Mouse (Mus musculus) midbrain, embryonic 12.5 days (tissue): Measurements from ENCODE around the gene Lgi4. TPM values are rescaled to one million over a fixed set of nuclear protein-coding genes. Genes with fewer than 3 reads are reported as not detected.

ENCODE experiments used
- ATAC-seq: fragments of 200-750 bp; cut with Nextera tagmentation; 2 replicates; pipeline ENCODE4 v1.8.0; 2017; ENCODE audit warnings: low read depth, moderate TSS enrichment, moderate library complexity; ENCODE audit not compliant: low FRiP score
- H3K27ac ChIP-seq: fragments of 300-500 bp; sonication (generic); replicated peaks from 2 replicates; pipeline ENCODE4 v1.5.1; 2016; ENCODE audit warnings: mild to moderate bottlenecking
- H3K27me3 ChIP-seq: fragments of 300-500 bp; sonication (generic); 2 replicates; pipeline ENCODE4 v1.6.1; 2016; ENCODE audit warnings: mild to moderate bottlenecking
- H3K36me3 ChIP-seq: fragments of 300-500 bp; sonication (generic); 2 replicates; pipeline ENCODE4 v1.6.1; 2016
- H3K4me1 ChIP-seq: fragments of 300-500 bp; sonication (generic); 2 replicates; pipeline ENCODE4 v1.6.1; 2016
- H3K4me2 ChIP-seq: fragments of 300-500 bp; sonication (generic); replicated peaks from 2 replicates; pipeline ENCODE4 v1.6.1; 2016; ENCODE audit warnings: mild to moderate bottlenecking, moderate library complexity
- H3K4me3 ChIP-seq: fragments of 300-500 bp; sonication (generic); 2 replicates; pipeline ENCODE4 v1.5.1; 2016; ENCODE audit warnings: mild to moderate bottlenecking
- H3K9ac ChIP-seq: fragments of 300-500 bp; sonication (generic); replicated peaks from 2 replicates; pipeline ENCODE4 v1.6.1; 2016; ENCODE audit warnings: mild to moderate bottlenecking, moderate library complexity
- H3K9me3 ChIP-seq: fragments of 300-500 bp; sonication (generic); 2 replicates; pipeline ENCODE4 v1.6.1; 2016; ENCODE audit warnings: mild to moderate bottlenecking
- WGBS: fragments of 180-500 bp; shearing (Covaris S2); methylation state at CpG from one replicate; pipeline ENCODE4 v1.1.7; 2016; 5-methylcytosine and 5-hydroxymethylcytosine counted together
- polyA plus RNA-seq: library from polyadenylated mRNA; unstranded; fragments of >200 nt; fragmentation: Nextera tagmentation; extraction: Ambion mirVana; gene quantifications from 2 replicates; pipeline ENCODE4 v1.2.1, GENCODE M21; 2016

Gene Lgi4
- polyA plus RNA-seq, 1 experiment from 2014 or later = 0.54 TPM

DNA sequence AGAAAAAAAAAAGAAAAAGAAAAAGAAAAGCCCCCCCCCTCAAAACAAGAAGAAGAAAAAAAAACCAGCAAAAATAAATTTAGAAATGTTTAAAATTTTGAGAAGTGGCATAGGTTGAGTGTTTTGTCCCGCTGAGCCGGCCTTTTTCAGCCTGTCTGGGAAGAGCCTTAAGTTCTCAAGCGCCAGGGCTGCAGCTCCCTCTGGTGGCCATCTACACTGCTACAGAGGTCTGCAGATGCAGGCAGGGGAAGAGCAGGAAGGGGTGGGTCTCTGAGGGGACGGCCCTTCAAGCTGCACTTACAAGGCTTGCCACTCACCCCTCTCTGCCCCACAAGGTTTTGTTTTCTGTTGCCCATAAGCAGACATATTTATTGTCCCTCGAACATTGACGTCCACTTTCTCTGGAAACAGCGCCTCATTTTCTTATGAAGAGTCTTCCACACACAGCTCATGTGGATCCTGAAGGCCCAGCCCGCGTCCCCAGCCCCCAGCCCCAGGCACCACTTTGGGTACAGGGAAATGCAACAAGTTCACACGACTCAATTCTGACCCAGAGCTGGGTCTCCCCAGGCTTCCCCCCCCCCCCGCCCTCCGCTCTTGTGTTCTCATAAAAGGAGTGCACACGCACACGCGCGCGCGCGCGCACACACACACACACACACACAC lies 38.6 kb downstream of the Lgi4 start:
- no peaks in the 10 kb centered on the region for H3K36me3 ChIP-seq
- 0 out of 2 replicates have a peak, but pooled peaks cover 2% of the 10 kb centered on the region for H3K4me1 ChIP-seq
- H3K27me3 ChIP-seq = no peaks in the 10 kb centered on the region
- no peak overlapping the region for H3K9ac ChIP-seq
- 50% methylated on average over 19 of the region's 20 CpGs for WGBS
- 0 out of 2 replicates have a peak, but pooled peaks cover 2% of the 10 kb centered on the region for H3K9me3 ChIP-seq
- peak overlapping the region; percentile 20 for H3K4me3 ChIP-seq
- H3K4me2 ChIP-seq = peak overlapping the region; percentile 42
- no peak overlapping the region for H3K27ac ChIP-seq
- peak; percentile 93 for ATAC-seq

DNA sequence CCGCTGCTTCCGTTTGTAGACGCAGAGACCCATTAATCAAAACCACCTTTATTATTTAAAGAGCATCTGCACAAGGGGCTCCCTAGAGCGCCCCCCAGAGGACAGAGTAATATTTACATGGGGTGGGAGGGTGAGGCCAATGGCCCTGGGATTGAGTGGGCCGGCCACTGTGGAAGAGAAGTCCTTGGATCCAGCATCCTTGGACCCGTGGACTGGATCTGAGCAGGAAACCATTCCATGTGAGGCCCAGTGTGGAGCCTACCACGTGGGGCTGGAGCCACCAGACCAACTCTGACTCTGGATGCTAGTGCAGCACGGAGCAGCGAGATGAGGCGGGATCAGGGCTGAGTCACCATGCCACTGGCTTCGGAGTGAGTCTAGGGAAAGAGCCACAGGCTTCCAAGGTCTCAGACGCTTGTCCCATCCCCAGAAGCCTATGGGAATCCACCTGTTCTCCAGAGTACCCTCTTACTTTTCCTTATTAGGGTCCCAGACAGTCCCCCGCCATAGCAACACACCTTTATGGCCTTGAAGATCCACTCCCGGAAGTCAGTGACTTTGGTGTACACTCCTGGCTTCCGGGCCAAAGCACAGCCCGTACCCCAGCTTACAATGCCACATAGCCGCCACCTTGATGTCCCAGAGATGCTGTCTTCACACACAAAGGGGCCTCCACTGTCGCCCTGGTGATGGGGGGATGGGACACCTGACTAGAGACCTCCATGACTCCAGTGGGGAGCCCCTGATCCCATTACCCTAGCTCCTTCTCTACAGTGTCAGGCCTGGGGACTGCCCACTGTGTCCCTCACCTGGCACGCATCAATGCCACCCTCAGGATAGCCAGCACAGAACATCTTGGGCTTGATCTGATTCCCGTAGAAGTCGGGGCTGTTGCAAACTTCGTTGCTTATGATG lies 39.8 kb downstream of the Lgi4 start:
- no peaks in the 10 kb centered on the region for H3K36me3 ChIP-seq
- 85% methylated on average over 22 of the region's 22 CpGs for WGBS
- 0 out of 2 replicates have a peak, but pooled peaks cover 2% of the 10 kb centered on the region for H3K4me1 ChIP-seq
- no peak overlapping the region for H3K27ac ChIP-seq
- H3K4me3 ChIP-seq = no peak overlapping the region
- no peak for ATAC-seq
- no peak overlapping the region for H3K9ac ChIP-seq
- 0 out of 2 replicates have a peak, but pooled peaks cover 2% of the 10 kb centered on the region for H3K9me3 ChIP-seq
- no peaks in the 10 kb centered on the region for H3K27me3 ChIP-seq
- no peak overlapping the region for H3K4me2 ChIP-seq

DNA sequence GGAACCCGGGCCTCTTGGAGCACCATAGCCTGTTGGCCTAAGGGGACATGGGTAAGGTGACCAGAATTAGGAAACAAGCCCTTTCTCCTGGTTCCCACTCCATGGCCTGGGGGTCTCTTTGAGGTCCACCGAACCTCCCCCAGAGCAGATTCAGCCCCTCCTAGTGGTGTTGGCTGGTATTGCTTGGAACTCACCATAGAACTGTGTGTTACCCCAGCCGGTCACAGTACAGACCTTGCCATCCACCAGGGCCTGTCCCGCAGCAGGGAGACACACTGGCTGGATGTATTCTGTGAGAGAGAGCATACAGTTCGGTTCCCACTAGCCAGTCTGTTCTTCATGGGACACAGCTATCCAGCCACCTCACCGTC lies 40.5 kb downstream of the Lgi4 start:
- ATAC-seq = no peak
- Histone ChIP-seq H3K9ac (no peak overlapping the region), H3K27ac (no peak overlapping the region), H3K36me3 (no peaks in the 10 kb centered on the region), H3K4me2 (no peak overlapping the region), H3K4me3 (no peak overlapping the region), H3K4me1 (0 out of 2 replicates have a peak, but pooled peaks cover 2% of the 10 kb centered on the region), H3K27me3 (no peaks in the 10 kb centered on the region), H3K9me3 (0 out of 2 replicates have a peak, but pooled peaks cover 2% of the 10 kb centered on the region)
- 91% methylated on average over 6 of the region's 6 CpGs for WGBS

DNA sequence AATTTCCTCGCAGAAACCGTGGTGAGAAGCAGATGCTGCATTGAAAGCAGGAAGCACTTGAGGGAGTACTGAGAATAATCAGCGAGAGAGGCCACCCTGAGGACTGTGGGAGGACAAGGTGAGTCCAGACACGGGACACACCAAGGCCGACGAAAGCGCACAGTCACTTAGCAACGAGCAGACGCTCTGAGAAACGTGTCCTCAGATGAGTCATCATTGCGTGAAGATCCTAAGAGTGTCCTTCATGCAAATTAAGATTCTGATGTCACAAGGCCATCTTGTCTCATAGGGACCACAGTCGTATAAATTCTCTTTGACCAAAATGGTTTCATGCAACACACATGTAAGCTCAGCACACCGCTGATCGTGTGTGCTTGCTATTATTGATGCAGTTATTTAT lies 41.6 kb downstream of the Lgi4 start:
- no peak for ATAC-seq
- Histone ChIP-seq H3K4me3 (no peak overlapping the region), H3K27me3 (no peaks in the 10 kb centered on the region), H3K4me1 (0 out of 2 replicates have a peak, but pooled peaks cover 2% of the 10 kb centered on the region), H3K9me3 (0 out of 2 replicates have a peak, but pooled peaks cover 2% of the 10 kb centered on the region), H3K36me3 (no peaks in the 10 kb centered on the region), H3K27ac (no peak overlapping the region), H3K4me2 (no peak overlapping the region), H3K9ac (no peak overlapping the region)
- WGBS = 89% methylated on average over 14 of the region's 14 CpGs

DNA sequence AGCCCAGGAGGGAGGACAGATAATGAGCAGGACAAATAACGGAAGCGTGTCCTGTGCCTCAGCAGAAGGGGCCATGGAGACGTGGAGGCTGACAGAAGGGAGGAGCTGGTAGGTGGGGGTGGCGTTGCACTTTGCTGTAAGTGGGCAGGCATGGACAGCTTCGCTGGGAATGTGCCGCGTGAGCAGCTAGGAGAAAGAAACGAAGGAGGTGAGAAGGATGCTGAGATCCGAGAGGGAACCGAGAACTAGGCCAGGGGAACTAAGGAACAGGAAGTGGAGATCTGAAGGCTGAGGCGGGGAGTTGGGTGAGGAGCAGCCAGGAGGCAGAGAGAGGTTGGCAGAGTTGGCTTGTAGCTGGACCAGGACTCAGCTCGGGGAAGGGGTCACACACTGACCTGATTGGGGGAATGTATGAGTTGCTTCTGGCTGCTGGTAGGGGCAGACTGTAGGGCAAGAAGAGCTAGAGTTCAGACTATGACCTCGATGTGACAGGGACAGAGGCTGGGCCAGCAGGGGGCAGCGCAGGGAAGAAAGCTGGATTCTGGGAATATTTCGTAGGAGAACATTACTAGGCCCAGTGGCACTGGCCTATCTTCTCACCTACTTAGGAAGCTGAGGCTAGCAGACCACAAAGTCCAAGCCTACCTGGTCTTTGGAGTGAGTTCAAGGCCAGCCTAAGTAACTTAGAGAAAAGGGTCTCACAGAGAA lies 46.1 kb downstream of the Lgi4 start:
- no peak overlapping the region for H3K27ac ChIP-seq
- no peak overlapping the region for H3K4me2 ChIP-seq
- no peaks in the 10 kb centered on the region for H3K4me1 ChIP-seq
- WGBS = 69% methylated on average over 15 of the region's 15 CpGs
- no peak overlapping the region for H3K4me3 ChIP-seq
- no peak overlapping the region for H3K9ac ChIP-seq
- H3K27me3 ChIP-seq = no peaks in the 10 kb centered on the region
- no peaks in the 10 kb centered on the region for H3K9me3 ChIP-seq
- ATAC-seq = no peak
- H3K36me3 ChIP-seq = no peaks in the 10 kb centered on the region

DNA sequence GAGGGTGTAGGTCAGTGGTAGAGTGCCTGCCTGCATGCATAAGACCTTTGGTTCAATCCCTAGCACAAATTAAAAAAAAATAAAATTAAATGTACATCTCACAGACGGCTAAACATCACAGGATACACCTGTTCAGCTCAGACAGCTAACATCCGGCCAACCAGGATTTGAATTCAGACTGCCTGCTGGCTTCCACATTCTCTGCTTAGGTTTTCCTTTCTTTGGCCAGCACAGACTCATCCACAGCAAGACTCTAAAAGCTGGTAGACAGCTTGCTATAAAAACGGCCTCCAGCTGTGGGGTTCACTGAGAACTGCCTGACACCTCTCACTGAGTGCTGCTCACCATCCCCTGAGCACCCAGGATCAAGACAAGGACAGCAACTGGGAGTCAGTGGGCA lies 47.0 kb downstream of the Lgi4 start:
- WGBS = 59% methylated on average over 3 of the region's 3 CpGs

DNA sequence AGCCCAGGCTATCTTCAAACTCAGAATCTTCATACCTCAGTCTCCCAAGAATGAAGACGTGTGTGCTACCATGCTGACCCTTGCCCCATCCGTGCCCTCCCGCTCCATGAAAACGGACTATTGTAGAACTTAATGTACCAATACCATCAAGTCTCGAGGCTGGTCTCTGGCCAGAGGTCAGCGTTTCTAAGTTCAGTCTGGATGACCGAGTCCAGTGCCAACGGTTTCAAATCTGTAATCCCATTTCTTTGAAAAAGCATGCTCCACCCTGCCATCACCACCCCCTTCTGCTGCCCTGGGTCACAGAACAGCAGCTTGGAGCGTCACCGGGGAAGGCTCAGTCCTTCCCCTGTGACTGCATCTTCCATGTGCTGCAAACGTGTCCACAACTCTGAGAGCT lies 48.6 kb downstream of the Lgi4 start:
- no peaks in the 10 kb centered on the region for H3K9me3 ChIP-seq
- no peak for ATAC-seq
- no peaks in the 10 kb centered on the region for H3K36me3 ChIP-seq
- no peak overlapping the region for H3K9ac ChIP-seq
- no peaks in the 10 kb centered on the region for H3K27me3 ChIP-seq
- H3K4me2 ChIP-seq = no peak overlapping the region
- H3K4me3 ChIP-seq = no peak overlapping the region
- no peaks in the 10 kb centered on the region for H3K4me1 ChIP-seq
- WGBS = 86% methylated on average over 11 of the region's 11 CpGs
- no peak overlapping the region for H3K27ac ChIP-seq

More for the DNA sequence above, 47.0 kb downstream of the Lgi4 start:
- Histone ChIP-seq H3K27me3 (no peaks in the 10 kb centered on the region), H3K4me1 (no peaks in the 10 kb centered on the region), H3K9me3 (no peaks in the 10 kb centered on the region), H3K27ac (no peak overlapping the region), H3K9ac (no peak overlapping the region), H3K36me3 (no peaks in the 10 kb centered on the region), H3K4me2 (no peak overlapping the region), H3K4me3 (no peak overlapping the region)
- no peak for ATAC-seq

DNA sequence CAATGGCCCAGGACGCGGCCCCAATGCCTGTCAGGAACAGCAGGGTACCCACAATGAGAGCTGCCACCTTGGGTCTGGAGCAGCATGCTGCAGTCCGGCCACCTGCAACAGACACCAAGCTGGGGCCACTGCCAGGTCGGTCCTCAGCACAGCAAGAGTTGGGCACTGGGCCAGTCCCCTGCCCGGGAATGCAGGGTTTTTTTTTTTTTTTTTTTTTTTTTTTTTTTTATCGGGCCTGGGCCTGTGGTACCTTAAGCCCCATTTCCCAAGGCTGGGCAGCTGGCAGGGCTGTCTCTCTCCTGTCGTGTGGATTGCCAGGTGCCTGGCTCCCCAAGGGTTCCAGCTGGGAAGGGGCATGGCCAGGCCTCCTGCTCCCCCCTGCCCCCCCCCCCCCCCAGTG lies 49.9 kb downstream of the Lgi4 start:
- Histone ChIP-seq H3K4me3 (no peak overlapping the region), H3K27ac (no peak overlapping the region), H3K4me1 (no peaks in the 10 kb centered on the region), H3K9ac (no peak overlapping the region), H3K9me3 (no peaks in the 10 kb centered on the region), H3K36me3 (no peaks in the 10 kb centered on the region), H3K27me3 (no peaks in the 10 kb centered on the region), H3K4me2 (no peak overlapping the region)
- WGBS = 44% methylated on average over 7 of the region's 7 CpGs
- ATAC-seq = no peak

DNA sequence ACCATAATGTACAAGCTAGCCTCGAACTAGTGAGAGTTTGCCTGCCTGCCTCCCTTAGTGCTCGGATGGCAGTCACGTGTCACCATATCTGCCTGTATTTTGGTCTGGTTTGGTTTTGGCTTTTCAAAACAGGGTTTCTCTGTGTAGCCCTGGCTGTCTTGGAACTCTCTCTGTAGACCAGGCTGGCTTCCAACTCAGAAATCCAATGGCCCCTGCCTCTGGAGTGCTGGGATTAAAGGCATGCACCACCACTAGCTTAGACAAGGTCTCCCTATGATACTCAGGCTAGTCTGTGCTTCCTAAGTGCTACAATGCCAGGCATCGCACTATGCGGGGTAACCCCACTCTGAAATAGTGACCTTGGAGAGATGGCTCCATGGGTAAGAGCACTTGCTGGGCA lies 50.7 kb downstream of the Lgi4 start:
- WGBS = 82% methylated on average over 5 of the region's 5 CpGs
- ATAC-seq = no peak
- Histone ChIP-seq H3K4me2 (no peak overlapping the region), H3K27ac (no peak overlapping the region), H3K36me3 (no peaks in the 10 kb centered on the region), H3K4me3 (no peak overlapping the region), H3K9ac (no peak overlapping the region), H3K9me3 (no peaks in the 10 kb centered on the region), H3K27me3 (0 out of 2 replicates have a peak, but pooled peaks cover 3% of the 10 kb centered on the region), H3K4me1 (no peaks in the 10 kb centered on the region)

DNA sequence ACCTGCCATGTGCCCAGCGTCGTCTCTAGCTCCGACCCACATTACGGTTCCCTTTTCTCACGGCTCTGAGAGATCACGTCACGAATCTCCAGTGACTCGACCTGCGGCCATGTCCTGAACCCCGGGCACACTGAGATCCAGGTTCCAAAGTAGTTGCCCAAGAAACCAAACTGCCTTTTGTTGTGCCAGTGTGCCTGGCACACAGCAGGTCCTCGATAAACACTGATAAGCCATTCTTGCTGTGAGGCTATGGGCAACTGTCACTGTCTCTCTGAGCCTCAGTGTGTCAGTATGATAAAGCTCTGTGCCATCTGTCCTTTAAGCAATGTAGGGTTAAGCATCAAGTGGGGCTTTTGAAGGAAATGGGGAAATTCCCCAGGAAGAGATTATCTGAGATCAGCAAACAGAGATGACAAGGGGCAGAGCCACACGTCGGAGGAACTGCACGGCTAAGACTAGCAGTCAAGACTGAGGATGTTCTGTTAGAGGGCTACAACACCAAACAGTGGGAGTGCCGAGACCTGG lies 51.8 kb downstream of the Lgi4 start:
- Histone ChIP-seq H3K9me3 (no peaks in the 10 kb centered on the region), H3K27me3 (peaks cover 13% of the 10 kb centered on the region; the same call in 1 of the 2 replicates), H3K4me2 (no peak overlapping the region), H3K4me3 (no peak overlapping the region), H3K4me1 (peaks cover 3% of the 10 kb centered on the region; the same call in 1 of the 2 replicates), H3K27ac (no peak overlapping the region), H3K36me3 (no peaks in the 10 kb centered on the region), H3K9ac (no peak overlapping the region)
- no peak for ATAC-seq
- 79% methylated on average over 15 of the region's 15 CpGs for whole genome bisulfite sequencing

DNA sequence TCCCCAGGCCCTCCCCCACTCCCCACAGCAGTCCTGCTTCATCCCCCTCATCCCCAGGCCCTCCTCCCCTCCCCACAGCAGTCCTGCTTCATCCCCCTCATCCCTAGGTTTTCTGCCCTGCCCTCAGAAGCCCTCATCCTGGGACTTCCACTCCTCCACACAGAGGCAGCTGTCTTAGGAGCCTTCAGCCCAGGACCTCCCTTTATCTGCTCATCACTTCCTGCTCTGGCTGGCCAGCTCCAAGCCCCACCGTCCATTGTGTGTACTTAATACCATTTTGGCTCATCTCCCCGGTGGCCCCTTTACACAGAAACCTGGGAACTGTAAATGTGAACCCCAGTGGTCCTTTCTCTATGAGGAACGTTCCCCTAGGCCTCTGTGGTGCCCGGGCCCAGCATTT lies 52.9 kb downstream of the Lgi4 start:
- no peak overlapping the region for H3K9ac ChIP-seq
- H3K9me3 ChIP-seq = no peaks in the 10 kb centered on the region
- H3K27ac ChIP-seq = no peak overlapping the region
- H3K4me3 ChIP-seq = no peak overlapping the region
- H3K27me3 ChIP-seq = peaks cover 13% of the 10 kb centered on the region; the same call in 1 of the 2 replicates
- H3K4me1 ChIP-seq = peaks cover 3% of the 10 kb centered on the region; the same call in 1 of the 2 replicates
- WGBS = 29% methylated on average over 4 of the region's 4 CpGs
- no peaks in the 10 kb centered on the region for H3K36me3 ChIP-seq
- no peak for ATAC-seq
- no peak overlapping the region for H3K4me2 ChIP-seq
